Mouse (Mus musculus) spleen, postnatal 36 days (tissue): Measurements from ENCODE around the gene Sipa1l2.

ENCODE experiments used
- DNase-seq, 2 experiments: peaks; one replicate each; pipeline ENCODE4 v3.0.0; 2022; ENCODE audit warnings: low spot score in 2 of 2, mixed read lengths in 1 of 2

Sipa1l2 gene

GRCm38 (mm10) chr8:125369491-125370236, 199.9 kb downstream of the Sipa1l2 start:
- DNase-seq: no peak

GRCm38 (mm10) chr8:125368341-125369035, 201.1 kb downstream of the Sipa1l2 start:
- no peak for DNase-seq
